Mouse (Mus musculus) B cell, adult 2 months (primary cell): ENCODE results near the gene Tcta.

Source experiments
- DNase-seq, 2 experiments: peaks; one replicate each; pipeline ENCODE4 v3.0.0; 2022

Gene Tcta

DNA sequence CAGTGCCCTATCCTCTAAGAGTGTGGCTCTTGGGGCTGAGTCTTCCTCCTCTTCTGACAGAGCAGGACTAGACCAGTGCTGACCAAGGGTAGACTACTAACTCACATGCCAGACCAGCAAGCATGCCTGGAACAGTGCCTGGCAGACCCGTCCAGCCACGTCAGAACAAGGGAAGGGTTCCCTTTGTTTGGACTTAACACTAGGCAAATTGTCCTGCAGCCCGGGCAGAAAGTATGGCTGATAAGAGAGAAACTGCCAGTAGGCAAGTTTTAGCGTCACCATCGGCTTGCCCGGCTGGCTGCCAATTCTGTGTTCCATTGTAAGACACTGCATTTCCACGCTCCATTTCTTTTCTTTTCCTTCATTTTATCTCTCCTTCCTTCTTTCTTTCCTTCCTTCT, 38.3 kb downstream of the Tcta start:
- DNase-seq, result no peak

DNA sequence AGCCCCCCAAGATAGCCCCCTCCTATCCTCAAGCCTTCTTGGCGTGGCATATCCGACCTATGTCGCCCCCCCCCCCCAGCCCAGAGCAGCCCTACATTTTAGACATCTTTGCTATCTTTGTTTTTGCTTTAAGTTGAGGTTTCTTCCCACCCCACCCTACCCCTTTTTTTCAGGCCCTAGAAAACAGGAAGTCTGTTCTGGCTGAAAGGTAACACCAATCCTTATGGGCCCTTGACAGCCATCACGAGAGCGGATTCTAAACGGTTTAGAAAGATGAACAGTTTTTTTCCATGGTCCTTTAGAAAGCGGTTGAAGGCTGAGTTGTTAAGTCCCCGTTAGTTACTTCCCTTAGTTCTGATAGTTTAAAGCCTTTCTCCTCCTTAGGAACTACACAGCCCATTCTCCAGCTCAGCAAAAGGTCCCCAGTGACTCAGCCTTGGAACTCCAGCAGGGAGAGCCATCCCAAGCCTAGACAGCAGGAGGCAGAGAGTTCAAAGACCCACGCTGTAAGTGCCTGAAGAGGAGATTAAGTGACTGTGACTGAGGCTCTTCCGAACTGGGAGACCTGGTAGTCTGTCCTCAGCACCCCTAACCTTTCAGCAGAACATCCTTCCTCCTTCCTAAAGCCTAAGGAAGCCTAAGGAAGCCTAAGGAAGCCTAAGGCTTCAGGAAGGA, 39.6 kb downstream of the Tcta start:
- peak; percentile 21 to 35 for DNase-seq

DNA sequence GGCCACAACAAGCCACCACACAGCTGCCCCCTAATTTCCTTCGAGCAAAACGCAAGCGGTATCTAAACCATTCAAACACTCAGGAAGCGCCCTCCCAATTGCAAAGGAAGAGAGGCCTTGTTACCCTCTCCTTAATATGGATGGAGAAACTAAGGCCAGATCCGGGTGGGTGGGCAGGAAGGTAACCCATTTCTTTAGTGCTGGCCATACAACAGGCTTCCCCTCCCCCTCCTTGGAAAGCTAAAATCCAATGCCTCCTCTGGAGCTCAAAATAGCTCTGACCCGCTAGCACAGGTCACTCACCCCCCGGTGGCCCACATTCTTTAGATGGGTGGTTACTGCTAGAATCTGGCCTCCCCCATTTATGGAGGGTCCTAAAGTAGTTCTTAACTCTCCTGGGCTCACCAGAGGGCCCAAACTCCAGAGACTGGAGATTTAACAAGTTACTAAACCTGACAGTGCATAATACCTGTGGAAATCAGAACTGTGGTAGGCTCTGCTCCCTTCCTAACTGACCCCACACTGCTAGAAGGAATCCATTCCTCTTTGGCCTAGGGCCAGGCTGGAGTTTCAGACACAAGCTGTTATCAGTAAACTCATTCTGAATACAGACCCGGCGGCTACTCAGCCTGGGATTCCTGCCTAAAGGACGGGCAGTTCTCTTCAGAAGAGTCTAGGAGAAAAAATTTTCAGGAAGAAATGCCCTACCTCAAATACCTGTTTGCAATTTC, 41.6 kb downstream of the Tcta start:
- no peak for DNase-seq

DNA sequence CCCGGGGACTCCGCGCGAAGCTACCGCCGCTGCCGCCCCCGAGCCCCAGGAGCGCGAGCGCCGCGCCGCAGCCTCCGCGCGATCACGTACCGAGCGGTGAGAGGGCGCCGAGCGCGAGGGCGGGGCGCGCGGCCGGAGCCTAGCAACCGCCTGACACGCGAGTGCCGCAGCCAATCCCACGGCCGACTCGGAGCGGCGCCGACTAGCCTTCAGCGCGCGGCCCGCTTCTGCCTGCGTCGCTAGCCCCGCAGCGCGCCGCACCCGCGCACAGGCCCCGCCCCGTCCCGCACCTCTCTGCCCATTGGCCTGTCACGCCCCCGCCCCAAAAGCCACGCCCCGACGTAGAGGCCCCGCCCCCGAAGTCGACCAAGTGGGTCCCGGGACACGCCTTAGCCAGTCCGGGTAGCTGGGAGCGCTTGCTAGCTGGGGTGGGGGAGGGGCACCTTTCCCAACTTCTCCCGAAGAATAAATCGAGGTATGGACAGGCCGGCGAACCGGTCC, 42.2 kb downstream of the Tcta start, which contains the start of gene Dag1:
TSS of gene Dag1 (minus strand) at position 269 of the 501 bp plus-strand sequence.
- DNase-seq, result peak; percentile 99 to 100

DNA sequence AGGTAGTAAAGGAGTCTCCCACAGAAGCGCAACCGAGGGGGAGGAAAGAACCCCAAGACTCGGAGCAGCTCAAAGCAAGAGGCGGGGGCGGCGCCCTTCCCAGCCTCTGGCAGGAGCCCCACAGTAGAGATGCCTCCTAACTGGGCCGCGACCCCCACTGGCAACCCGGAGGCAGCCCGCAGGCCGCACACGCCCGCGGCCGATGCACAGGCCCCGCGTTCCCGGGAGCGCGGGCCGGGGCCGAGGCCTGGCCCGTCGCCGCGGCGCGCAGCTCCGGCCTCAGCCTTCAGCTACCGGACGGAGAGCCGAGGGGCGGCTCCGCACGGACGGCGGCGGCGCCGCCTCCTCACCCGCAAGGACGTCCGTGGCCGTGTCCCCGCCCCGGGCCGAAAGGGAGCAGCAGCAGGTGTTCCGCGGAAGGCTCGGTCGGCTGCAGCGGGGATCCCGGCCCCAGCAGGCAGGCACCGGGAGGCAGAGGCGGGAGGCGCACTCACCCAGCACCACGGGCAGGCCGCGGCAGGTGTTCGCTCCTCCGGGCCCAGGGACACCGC, 42.8 kb downstream of the Tcta start:
- DNase-seq, result no peak

DNA sequence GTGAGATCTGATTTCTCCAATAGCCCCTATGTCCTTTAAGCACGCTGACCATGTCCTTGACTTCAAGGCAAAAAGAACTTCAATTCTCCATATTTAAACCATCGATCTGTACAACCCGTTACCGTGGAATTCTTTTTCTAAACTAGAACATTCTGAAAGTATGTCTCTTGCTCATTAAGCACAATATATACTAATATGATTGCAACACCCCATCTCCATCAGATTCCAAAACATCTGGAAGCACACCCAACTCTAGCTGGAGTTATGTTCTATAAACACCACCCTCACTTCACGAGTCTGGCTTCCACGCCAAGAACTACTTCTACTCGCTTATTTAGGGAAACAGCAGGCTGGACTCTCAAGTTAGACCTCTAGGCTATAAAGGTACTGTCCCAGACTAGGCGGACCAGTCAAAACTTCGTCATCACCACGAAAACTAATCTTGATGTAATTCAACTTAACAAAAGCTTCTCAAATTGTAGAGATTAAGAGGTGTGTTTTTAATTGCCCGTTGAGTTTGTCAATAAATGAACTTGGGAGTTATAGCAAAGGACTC, 43.4 kb downstream of the Tcta start:
- DNase-seq, result peak in 1 of 2 experiments; percentile 19

DNA sequence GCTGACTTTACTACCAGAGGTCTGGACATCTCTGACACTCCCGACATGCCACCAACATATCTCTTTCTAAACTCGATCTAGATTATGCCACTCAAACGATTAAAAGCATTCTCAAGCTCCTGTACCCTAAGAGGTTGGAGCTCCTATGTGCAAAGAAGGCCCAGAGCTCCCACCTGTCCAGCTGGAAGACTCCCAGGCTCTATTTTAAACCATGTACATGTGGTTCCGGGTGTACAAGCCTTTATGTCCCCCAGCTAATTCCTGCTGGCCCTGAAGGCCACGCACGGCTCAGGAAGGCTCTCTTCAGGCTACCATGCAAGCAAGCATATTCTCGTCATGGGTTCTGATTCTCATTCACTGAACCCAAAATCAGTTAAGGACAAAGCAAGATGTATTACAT, 44.1 kb downstream of the Tcta start:
- DNase-seq, result no peak

DNA sequence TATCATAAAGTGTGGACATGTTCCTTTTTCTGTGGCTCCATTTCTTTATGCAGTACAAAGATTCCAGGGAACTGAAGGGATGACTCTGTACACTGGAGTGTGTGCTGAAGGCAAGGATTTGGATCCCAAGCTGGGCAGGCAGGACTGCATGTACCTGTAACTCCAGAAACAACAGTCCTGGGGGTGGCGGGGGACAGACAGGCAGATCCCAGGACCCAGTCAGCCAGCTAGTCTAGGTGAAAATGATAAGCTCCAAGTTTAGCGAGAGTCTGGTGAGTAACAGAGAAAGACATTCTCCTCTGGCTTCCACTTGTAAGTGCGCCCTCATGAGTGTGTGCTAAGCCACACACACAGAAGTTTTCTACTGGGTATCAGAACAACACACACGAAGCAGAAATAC, 45.4 kb downstream of the Tcta start:
- no peak for DNase-seq
